Mouse (Mus musculus) embryonic fibroblast, embryonic 13.5 days (primary cell): ENCODE results near the gene Cerkl.

Experiments used
- CTCF ChIP-seq: IDR thresholded peaks from 2 replicates; pipeline ENCODE4 v1.5.1; 2011; ENCODE audit warnings: mild to moderate bottlenecking, control low read depth, low read length, moderate library complexity, borderline replicate concordance; ENCODE audit not compliant: insufficient read depth
- POLR2A ChIP-seq: IDR thresholded peaks from 2 replicates; pipeline ENCODE4 v1.6.1; 2011; ENCODE audit warnings: low read depth, mild to moderate bottlenecking, control low read depth, low read length, moderate library complexity

DNA sequence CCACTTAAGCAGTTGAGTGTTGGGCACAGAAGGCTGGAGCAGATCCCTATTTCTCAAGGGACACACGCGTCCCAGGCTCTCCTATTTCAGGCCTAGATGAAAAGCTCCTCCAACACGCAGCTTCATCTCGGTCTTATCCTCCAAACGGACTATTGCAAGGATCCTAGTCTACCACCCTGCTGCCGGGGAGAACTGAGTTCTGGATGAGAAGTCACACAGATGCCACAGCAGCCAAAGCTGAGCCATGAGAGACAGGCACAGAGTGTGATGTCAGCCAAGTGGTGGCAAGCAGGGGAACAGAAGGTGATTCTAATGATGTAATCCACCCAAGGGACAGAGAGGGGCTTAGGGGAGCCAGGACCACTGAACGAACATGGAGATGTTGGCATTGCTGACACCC is 42.1 kb downstream of the Cerkl start:
- TF ChIP-seq POLR2A, result no peak
- TF ChIP-seq CTCF, result no peak
